Mouse (Mus musculus): ENCODE data around the gene Kctd21.

Gene Kctd21

GRCm38 (mm10) chr7:97348318-97348717, 16.2 kb downstream of the Kctd21 start:
- no peak for DNase-seq (ENCODE audit: low spot score in 2 of 2)

- no peak for DNase-seq (ENCODE audit: low spot score in 2 of 2)
Observed at GRCm38 (mm10) chr7:97348836-97349235, 16.7 kb downstream of the Kctd21 start.

- no peak for DNase-seq (ENCODE audit: low spot score in 2 of 2)
Observed at GRCm38 (mm10) chr7:97349438-97349837, 17.3 kb downstream of the Kctd21 start.

GRCm38 (mm10) chr7:97350891-97351290, 18.8 kb downstream of the Kctd21 start:
- no peak for DNase-seq (ENCODE audit: low spot score in 2 of 2)

GRCm38 (mm10) chr7:97351792-97352513, 19.8 kb downstream of the Kctd21 start:
- DNase-seq (ENCODE audit: low spot score in 2 of 2), result no peak

- DNase-seq (ENCODE audit: low spot score in 2 of 2), result no peak
Observed at GRCm38 (mm10) chr7:97353356-97353755, 21.2 kb downstream of the Kctd21 start.

- no peak for DNase-seq (ENCODE audit: low spot score in 2 of 2)
Observed at GRCm38 (mm10) chr7:97355068-97355841, 23.1 kb downstream of the Kctd21 start.

- no peak for DNase-seq (ENCODE audit: low spot score in 2 of 2)
Observed at GRCm38 (mm10) chr7:97356253-97356652, 24.1 kb downstream of the Kctd21 start.

- DNase-seq (ENCODE audit: low spot score in 2 of 2), result peak in 1 of 2 experiments; percentile 50
Observed at GRCm38 (mm10) chr7:97356875-97357276, 24.7 kb downstream of the Kctd21 start.

- DNase-seq (ENCODE audit: low spot score in 2 of 2), result no peak
Observed at GRCm38 (mm10) chr7:97357840-97358239, 25.7 kb downstream of the Kctd21 start.

GRCm38 (mm10) chr7:97358347-97358746, 26.2 kb downstream of the Kctd21 start:
- DNase-seq (ENCODE audit: low spot score in 2 of 2), result no peak

GRCm38 (mm10) chr7:97360166-97360565, 28.0 kb downstream of the Kctd21 start:
- no peak for DNase-seq (ENCODE audit: low spot score in 2 of 2)

GRCm38 (mm10) chr7:97360955-97361354, 28.8 kb downstream of the Kctd21 start:
- no peak for DNase-seq (ENCODE audit: low spot score in 2 of 2)

- DNase-seq (ENCODE audit: low spot score in 2 of 2), result no peak
Observed at GRCm38 (mm10) chr7:97361467-97361866, 29.3 kb downstream of the Kctd21 start.

GRCm38 (mm10) chr7:97365887-97366286, 33.8 kb downstream of the Kctd21 start:
- no peak for DNase-seq (ENCODE audit: low spot score in 2 of 2)

GRCm38 (mm10) chr7:97375101-97375500, 43.0 kb downstream of the Kctd21 start:
- DNase-seq (ENCODE audit: low spot score in 2 of 2), result no peak

GRCm38 (mm10) chr7:97375906-97376305, 43.8 kb downstream of the Kctd21 start:
- DNase-seq (ENCODE audit: low spot score in 2 of 2), result no peak

GRCm38 (mm10) chr7:97379304-97379703, 47.2 kb downstream of the Kctd21 start:
- DNase-seq (ENCODE audit: low spot score in 2 of 2), result no peak

- no peak for DNase-seq (ENCODE audit: low spot score in 2 of 2)
Observed at GRCm38 (mm10) chr7:97380500-97381123, 48.5 kb downstream of the Kctd21 start.

GRCm38 (mm10) chr7:97382661-97383060, 50.5 kb downstream of the Kctd21 start:
- DNase-seq (ENCODE audit: low spot score in 2 of 2), result no peak

GRCm38 (mm10) chr7:97383496-97384132, 51.5 kb downstream of the Kctd21 start:
- no peak for DNase-seq (ENCODE audit: low spot score in 2 of 2)

All from frontal cortex, postnatal 36 days (tissue).